Mouse (Mus musculus) 416B (cell line): ENCODE results near the gene Wasf3.
"Not testable (repeated sequence)": the region's sequence is repeated elsewhere in the genome, so short reads cannot be mapped to it uniquely, and the experiment has no call there.

ENCODE experiments used
- DNase-seq: peaks from one replicate; pipeline ENCODE4 v3.0.0; 2011; ENCODE audit warnings: low read depth

Gene Wasf3

GRCm38 (mm10) chr5:146442767-146443166 lies 58.0 kb downstream of the Wasf3 start:
- DNase-seq: peak; percentile 14

GRCm38 (mm10) chr5:146446633-146447032 lies 61.8 kb downstream of the Wasf3 start:
- DNase-seq: no peak

GRCm38 (mm10) chr5:146451592-146452254 lies 66.9 kb downstream of the Wasf3 start:
- no peak for DNase-seq

- no peak for DNase-seq
Observed at GRCm38 (mm10) chr5:146453556-146453955, 68.8 kb downstream of the Wasf3 start.

- DNase-seq: no peak
Observed at GRCm38 (mm10) chr5:146461612-146462011, 76.8 kb downstream of the Wasf3 start.

- DNase-seq: no peak
Observed at GRCm38 (mm10) chr5:146466663-146467062, 81.9 kb downstream of the Wasf3 start.

GRCm38 (mm10) chr5:146468311-146468710 lies 83.5 kb downstream of the Wasf3 start:
- DNase-seq: no peak

- DNase-seq: no peak
Observed at GRCm38 (mm10) chr5:146470821-146471220, 86.0 kb downstream of the Wasf3 start.

GRCm38 (mm10) chr5:146471311-146471710 lies 86.5 kb downstream of the Wasf3 start:
- DNase-seq: no peak

- no peak for DNase-seq
Observed at GRCm38 (mm10) chr5:146471821-146472220, 87.0 kb downstream of the Wasf3 start.

GRCm38 (mm10) chr5:146479564-146479963 lies 94.8 kb downstream of the Wasf3 start:
- peak; percentile 12 for DNase-seq

- not testable (repeated sequence) for DNase-seq
Observed at GRCm38 (mm10) chr5:146481665-146482064, 96.9 kb downstream of the Wasf3 start, which contains the start of gene Gm6408. Gene Gm6408 (plus strand): TSS chr5:146481965.

GRCm38 (mm10) chr5:146488959-146489358 lies 104.2 kb downstream of the Wasf3 start:
- DNase-seq: peak; percentile 14

GRCm38 (mm10) chr5:146491063-146491462 lies 106.3 kb downstream of the Wasf3 start, which contains the start of gene Gm6370:
Gene Gm6370 (plus strand): TSS chr5:146491363.
- DNase-seq: not testable (repeated sequence)

GRCm38 (mm10) chr5:146502099-146502498 lies 117.3 kb downstream of the Wasf3 start, which contains the start of gene 4930449I24Rik:
Gene 4930449I24Rik (plus strand): TSS chr5:146502399.
- DNase-seq: not testable (repeated sequence)

GRCm38 (mm10) chr5:146513823-146514222 lies 129.0 kb downstream of the Wasf3 start, which contains the start of gene Gm3402:
Gene Gm3402 (plus strand): TSS chr5:146514123.
- not testable (repeated sequence) for DNase-seq
